Mouse (Mus musculus): ENCODE measurements at regions not wholly inside any gene's neighbourhood (a gene's known extent, or its start where the extent isn't known, plus 50 kb on each side); places are given as distances from the start of the nearest gene placed in this dataset.

DNA sequence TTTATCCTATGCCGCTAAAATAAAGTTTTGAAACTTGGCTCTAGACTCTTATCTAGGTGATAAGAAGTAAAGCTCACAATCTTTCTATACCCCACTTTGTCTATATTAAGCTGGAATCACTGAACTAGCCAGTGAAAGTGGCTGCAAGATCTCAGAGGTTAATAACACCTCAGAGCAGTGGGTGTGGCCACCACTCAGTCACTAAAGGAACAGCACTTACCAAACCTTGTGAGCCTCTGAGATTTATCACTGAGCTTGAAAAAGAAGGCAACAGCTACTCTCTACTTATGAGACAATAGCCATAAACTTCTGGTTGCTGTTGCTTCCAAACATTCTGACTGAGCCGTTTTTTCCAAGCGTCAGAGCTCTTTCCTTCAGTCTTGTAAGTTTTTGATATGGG, 484.6 kb upstream of the Cdh11 start:
- no peak for TF ChIP-seq CTCF (IDR thresholded peaks at IDR 0.05; ENCODE audit: control insufficient read depth, insufficient read depth, insufficient read length)
- TF ChIP-seq USF1 (IDR thresholded peaks at IDR 0.05; ENCODE audit: low read depth), result no peak
- no peak for TF ChIP-seq CEBPB (IDR thresholded peaks at IDR 0.05; ENCODE audit: low read depth)

Data from C2C12 (cell line).